Mouse (Mus musculus): Measurements from ENCODE around the gene Hspb2.

The Hspb2 gene

GRCm38 (mm10) chr9:50752054-50752602 lies at the start of gene Hspb2:
Hspb2 (minus strand) TSS chr9:50752354.
- no peak for DNase-seq (ENCODE audit: inconsistent age in 2 of 2, low spot score in 1 of 2)

GRCm38 (mm10) chr9:50800985-50801384 lies 48.8 kb upstream of the Hspb2 start:
- DNase-seq (ENCODE audit: inconsistent age in 2 of 2, low spot score in 1 of 2), result peak in 1 of 2 experiments; percentile 65

GRCm38 (mm10) chr9:50798368-50798767 lies 46.2 kb upstream of the Hspb2 start:
- peak in 1 of 2 experiments; percentile 84 for DNase-seq (ENCODE audit: inconsistent age in 2 of 2, low spot score in 1 of 2)

- no peak for DNase-seq (ENCODE audit: inconsistent age in 2 of 2, low spot score in 1 of 2)
Observed at GRCm38 (mm10) chr9:50797641-50798040, 45.5 kb upstream of the Hspb2 start.

GRCm38 (mm10) chr9:50796776-50797175 lies 44.6 kb upstream of the Hspb2 start:
- no peak for DNase-seq (ENCODE audit: inconsistent age in 2 of 2, low spot score in 1 of 2)

GRCm38 (mm10) chr9:50795266-50795665 lies 43.1 kb upstream of the Hspb2 start:
- DNase-seq (ENCODE audit: inconsistent age in 2 of 2, low spot score in 1 of 2), result no peak

GRCm38 (mm10) chr9:50782155-50782554 lies 30.0 kb upstream of the Hspb2 start:
- DNase-seq (ENCODE audit: inconsistent age in 2 of 2, low spot score in 1 of 2), result peak in 1 of 2 experiments; percentile 63

- no peak for DNase-seq (ENCODE audit: inconsistent age in 2 of 2, low spot score in 1 of 2)
Observed at GRCm38 (mm10) chr9:50776162-50776760, 24.1 kb upstream of the Hspb2 start.

- DNase-seq (ENCODE audit: inconsistent age in 2 of 2, low spot score in 1 of 2), result peak; percentile 25 to 65
Observed at GRCm38 (mm10) chr9:50775662-50776126, 23.5 kb upstream of the Hspb2 start.

- DNase-seq (ENCODE audit: inconsistent age in 2 of 2, low spot score in 1 of 2), result peak; percentile 88 to 97
Observed at GRCm38 (mm10) chr9:50774991-50775612, 22.9 kb upstream of the Hspb2 start, which contains the start of the genes Alg9 and 1110032A03Rik. Alg9 (plus strand) TSS chr9:50775019. 1110032A03Rik (minus strand) TSS chr9:50775520.

GRCm38 (mm10) chr9:50774026-50774462 lies 21.9 kb upstream of the Hspb2 start:
- DNase-seq (ENCODE audit: inconsistent age in 2 of 2, low spot score in 1 of 2), result no peak

- DNase-seq (ENCODE audit: inconsistent age in 2 of 2, low spot score in 1 of 2), result peak in 1 of 2 experiments; percentile 27
Observed at GRCm38 (mm10) chr9:50770011-50770410, 17.9 kb upstream of the Hspb2 start.

- peak; percentile 98 to 99 for DNase-seq (ENCODE audit: inconsistent age in 2 of 2, low spot score in 1 of 2)
Observed at GRCm38 (mm10) chr9:50768107-50769002, 16.2 kb upstream of the Hspb2 start, which contains the start of gene Fdxacb1. Fdxacb1 (plus strand) TSS chr9:50768236.

GRCm38 (mm10) chr9:50767531-50768106 lies 15.5 kb upstream of the Hspb2 start:
- peak in 1 of 2 experiments; percentile 23 for DNase-seq (ENCODE audit: inconsistent age in 2 of 2, low spot score in 1 of 2)

- DNase-seq (ENCODE audit: inconsistent age in 2 of 2, low spot score in 1 of 2), result peak in 1 of 2 experiments; percentile 27
Observed at GRCm38 (mm10) chr9:50763331-50763730, 11.2 kb upstream of the Hspb2 start.

- DNase-seq (ENCODE audit: inconsistent age in 2 of 2, low spot score in 1 of 2), result no peak
Observed at GRCm38 (mm10) chr9:50761520-50762243, 9.5 kb upstream of the Hspb2 start.

GRCm38 (mm10) chr9:50756711-50757110 lies 4.6 kb upstream of the Hspb2 start:
- DNase-seq (ENCODE audit: inconsistent age in 2 of 2, low spot score in 1 of 2), result peak in 1 of 2 experiments; percentile 57

- DNase-seq (ENCODE audit: inconsistent age in 2 of 2, low spot score in 1 of 2), result peak in 1 of 2 experiments; percentile 22
Observed at GRCm38 (mm10) chr9:50753947-50754346, 1.8 kb upstream of the Hspb2 start.

GRCm38 (mm10) chr9:50752784-50753615 lies 846 bp upstream of the Hspb2 start:
- DNase-seq (ENCODE audit: inconsistent age in 2 of 2, low spot score in 1 of 2), result peak; percentile 54 to 79

All from adrenal gland, adult (tissue).